Mouse (Mus musculus): ENCODE results near the gene Prpf31. TPM values are rescaled to one million over a fixed set of nuclear protein-coding genes. Genes with fewer than 3 reads are reported as not detected.

Prpf31 gene
- total and polyA plus RNA-seq, 2 experiments from 2014 or later, result 41.5 to 47.9 TPM

- DNase-seq (ENCODE audit: low spot score), result no peak
- WGBS, result 82% methylated on average over 13 of the region's 13 CpGs
- no peak overlapping the region for H3K4me2 ChIP-seq (ENCODE audit: low read depth, low read length)
- no peak for ATAC-seq (ENCODE audit: insufficient read depth, low read depth)
- no peaks in the 10 kb centered on the region for H3K9me3 ChIP-seq (replicated peaks; ENCODE audit: control insufficient read depth, low read length)
- no peak overlapping the region for H3K9ac ChIP-seq (replicated peaks; ENCODE audit: low read depth, low read length)
- H3K4me3 ChIP-seq (ENCODE audit: low read depth, low read length), result no peak overlapping the region
- H3K36me3 ChIP-seq (replicated peaks; ENCODE audit: control insufficient read depth, insufficient read depth, low read length), result no peaks in the 10 kb centered on the region
- no peak overlapping the region for H3K27ac ChIP-seq (ENCODE audit: low read depth)
- H3K4me1 ChIP-seq (ENCODE audit: control insufficient read depth, insufficient read depth), result 0 out of 2 replicates have a peak, but pooled peaks cover 3% of the 10 kb centered on the region
- TF ChIP-seq CTCF (IDR thresholded peaks at IDR 0.05; ENCODE audit: low read depth), result no peak
- no peak for TF ChIP-seq EP300 (IDR thresholded peaks at IDR 0.05; ENCODE audit: low read depth)
- no peaks in the 10 kb centered on the region for H3K27me3 ChIP-seq (ENCODE audit: control insufficient read depth, insufficient read depth, low read length)
Measured at GRCm38 (mm10) chr7:3611006-3611405, 18.8 kb upstream of the Prpf31 start.

DNA sequence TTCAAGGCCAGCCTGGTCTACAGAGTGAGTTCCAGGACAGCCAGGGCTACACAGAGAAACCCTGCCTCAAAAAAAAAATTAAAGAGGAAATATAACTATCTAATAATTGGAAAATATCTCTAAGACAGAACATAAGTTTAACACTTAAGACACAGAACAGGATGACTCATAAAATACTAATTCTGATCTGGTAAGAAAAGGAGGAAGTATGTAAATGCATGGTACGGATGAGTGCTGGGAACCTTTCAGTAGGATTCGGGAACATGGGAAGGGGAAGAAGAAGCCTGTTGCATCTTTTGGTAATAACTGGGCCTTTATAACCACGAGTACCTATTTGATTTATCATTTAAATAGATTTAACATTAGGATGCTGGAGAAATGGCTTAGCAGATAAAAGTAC is 15.8 kb upstream of the Prpf31 start:
- H3K27me3 ChIP-seq (ENCODE audit: control insufficient read depth, insufficient read depth, low read length), result no peaks in the 10 kb centered on the region
- peaks cover 9% of the 10 kb centered on the region; the same call in 1 of the 2 replicates for H3K4me1 ChIP-seq (ENCODE audit: control insufficient read depth, insufficient read depth)
- WGBS, result 70% methylated on average over 3 of the region's 3 CpGs
- H3K9ac ChIP-seq (replicated peaks; ENCODE audit: low read depth, low read length), result no peak overlapping the region
- H3K4me3 ChIP-seq (ENCODE audit: low read depth, low read length), result no peak overlapping the region
- DNase-seq (ENCODE audit: low spot score) (no peak), ATAC-seq (ENCODE audit: insufficient read depth, low read depth) (no peak)
- H3K27ac ChIP-seq (ENCODE audit: low read depth), result no peak overlapping the region
- no peaks in the 10 kb centered on the region for H3K9me3 ChIP-seq (replicated peaks; ENCODE audit: control insufficient read depth, low read length)
- no peaks in the 10 kb centered on the region; the same call in 1 of the 2 replicates for H3K36me3 ChIP-seq (replicated peaks; ENCODE audit: control insufficient read depth, insufficient read depth, low read length)
- no peak overlapping the region for H3K4me2 ChIP-seq (ENCODE audit: low read depth, low read length)
- TF ChIP-seq CTCF (IDR thresholded peaks at IDR 0.05; ENCODE audit: low read depth) (no peak), EP300 (IDR thresholded peaks at IDR 0.05; ENCODE audit: low read depth) (no peak)

- no peak within 1 kb of the TSS for H3K9ac ChIP-seq (replicated peaks; ENCODE audit: low read depth, low read length)
- TF ChIP-seq CTCF (IDR thresholded peaks at IDR 0.05; ENCODE audit: low read depth) (no peak), EP300 (IDR thresholded peaks at IDR 0.05; ENCODE audit: low read depth) (no peak)
- H3K27ac ChIP-seq (ENCODE audit: low read depth), result no peak within 1 kb of the TSS
- H3K9me3 ChIP-seq (replicated peaks; ENCODE audit: control insufficient read depth, low read length), result no peaks in the 10 kb centered on the region
- H3K27me3 ChIP-seq (ENCODE audit: control insufficient read depth, insufficient read depth, low read length), result no peaks in the 10 kb centered on the region
- DNase-seq (ENCODE audit: low spot score), result no peak
- peaks cover 6% of the 10 kb centered on the region; the same call in 1 of the 2 replicates for H3K4me1 ChIP-seq (ENCODE audit: control insufficient read depth, insufficient read depth)
- WGBS, result 75% methylated on average over 4 of the region's 4 CpGs
- peak within 1 kb of the TSS; percentile 70; the same call in 1 of the 2 replicates for H3K4me2 ChIP-seq (ENCODE audit: low read depth, low read length)
- ATAC-seq (ENCODE audit: insufficient read depth, low read depth), result no peak
- peak within 1 kb of the TSS; percentile 83 for H3K4me3 ChIP-seq (ENCODE audit: low read depth, low read length)
- peaks cover 16% of the 10 kb centered on the region for H3K36me3 ChIP-seq (replicated peaks; ENCODE audit: control insufficient read depth, insufficient read depth, low read length)
Measured at GRCm38 (mm10) chr7:3616057-3616388, 13.8 kb upstream of the Prpf31 start, which contains the start of gene Oscar. Gene Oscar, minus strand, starts transcription at chr7:3616157.

- Histone ChIP-seq H3K9ac (replicated peaks; ENCODE audit: low read depth, low read length) (peak overlapping the region; percentile 88; the same call in 1 of the 2 replicates), H3K27ac (ENCODE audit: low read depth) (no peak overlapping the region), H3K36me3 (replicated peaks; ENCODE audit: control insufficient read depth, insufficient read depth, low read length) (peaks cover 17% of the 10 kb centered on the region), H3K4me1 (ENCODE audit: control insufficient read depth, insufficient read depth) (peaks cover 6% of the 10 kb centered on the region; the same call in 1 of the 2 replicates), H3K9me3 (replicated peaks; ENCODE audit: control insufficient read depth, low read length) (no peaks in the 10 kb centered on the region), H3K27me3 (ENCODE audit: control insufficient read depth, insufficient read depth, low read length) (no peaks in the 10 kb centered on the region), H3K4me2 (ENCODE audit: low read depth, low read length) (peak overlapping the region; percentile 70; the same call in 1 of the 2 replicates), H3K4me3 (ENCODE audit: low read depth, low read length) (peak overlapping the region; percentile 83)
- no peak for DNase-seq (ENCODE audit: low spot score)
- WGBS, result 43% methylated on average over 6 of the region's 6 CpGs
- peak; percentile 14 for ATAC-seq (ENCODE audit: insufficient read depth, low read depth)
- no peak for TF ChIP-seq EP300 (IDR thresholded peaks at IDR 0.05; ENCODE audit: low read depth)
- peak; percentile 36 for TF ChIP-seq CTCF (IDR thresholded peaks at IDR 0.05; ENCODE audit: low read depth)
Measured at GRCm38 (mm10) chr7:3616389-3617241, 13.2 kb upstream of the Prpf31 start.

DNA sequence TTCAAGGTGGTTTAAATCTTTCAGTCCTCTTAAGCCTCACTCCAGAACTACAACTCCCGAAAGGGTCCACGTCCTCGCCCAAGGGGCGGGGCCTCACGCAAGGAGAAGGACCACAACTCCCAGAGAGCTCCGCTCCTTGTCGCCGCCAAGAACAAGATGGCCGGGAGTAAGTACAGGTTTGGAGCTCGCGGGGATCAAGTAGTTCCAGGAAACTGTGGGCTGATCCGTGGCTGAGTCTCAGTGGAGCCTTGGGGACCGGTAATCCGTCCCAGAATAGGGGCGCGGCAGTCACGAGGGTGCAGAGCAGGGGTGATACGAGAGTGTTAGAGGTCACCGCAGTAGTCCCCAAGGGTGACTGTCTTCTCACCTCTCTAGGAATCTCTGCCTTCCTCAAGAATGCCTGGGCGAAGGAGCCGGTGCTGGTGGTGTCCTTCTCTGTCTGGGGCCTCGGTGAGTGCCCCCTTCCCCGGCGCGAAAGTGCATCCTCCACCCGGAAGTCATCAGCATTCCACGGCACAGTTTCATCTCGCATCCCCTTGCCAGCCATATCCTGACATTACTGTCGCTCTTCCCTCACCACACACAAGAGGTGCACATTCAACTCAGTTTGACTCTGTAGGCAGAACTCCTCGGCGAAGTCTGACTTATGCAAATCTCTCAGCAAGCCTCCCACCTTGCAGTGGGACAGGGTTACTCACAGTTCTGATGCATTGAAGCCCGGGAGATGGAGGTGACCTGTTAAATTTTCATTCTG is 12.4 kb upstream of the Prpf31 start, which contains the start of gene Ndufa3:
Ndufa3 (plus strand) TSS at position 132 of the 754 bp plus-strand sequence.
- peak within 1 kb of the TSS; percentile 83 for H3K4me3 ChIP-seq (ENCODE audit: low read depth, low read length)
- H3K4me2 ChIP-seq (ENCODE audit: low read depth, low read length), result peak within 1 kb of the TSS; percentile 70
- no peaks in the 10 kb centered on the region for H3K27me3 ChIP-seq (ENCODE audit: control insufficient read depth, insufficient read depth, low read length)
- no peak for TF ChIP-seq CTCF (IDR thresholded peaks at IDR 0.05; ENCODE audit: low read depth)
- no peak for TF ChIP-seq EP300 (IDR thresholded peaks at IDR 0.05; ENCODE audit: low read depth)
- H3K4me1 ChIP-seq (ENCODE audit: control insufficient read depth, insufficient read depth), result peaks cover 6% of the 10 kb centered on the region; the same call in 1 of the 2 replicates
- ATAC-seq (ENCODE audit: insufficient read depth, low read depth), result peak; percentile 97
- no peaks in the 10 kb centered on the region for H3K9me3 ChIP-seq (replicated peaks; ENCODE audit: control insufficient read depth, low read length)
- peak within 1 kb of the TSS; percentile 88 for H3K9ac ChIP-seq (replicated peaks; ENCODE audit: low read depth, low read length)
- WGBS, result under 1% methylated on average over 32 of the region's 32 CpGs
- peaks cover 22% of the 10 kb centered on the region for H3K36me3 ChIP-seq (replicated peaks; ENCODE audit: control insufficient read depth, insufficient read depth, low read length)
- H3K27ac ChIP-seq (ENCODE audit: low read depth), result peak within 1 kb of the TSS; percentile 86
- peak; percentile 93 for DNase-seq (ENCODE audit: low spot score)

Measured in heart, postnatal 0 days (tissue).